Mouse (Mus musculus) embryo, embryonic 9.5 days (tissue): Measurements from ENCODE around the gene Nxf2.
"Not testable (repeated sequence)": the region's sequence is repeated elsewhere in the genome, so short reads cannot be mapped to it uniquely, and the experiment has no call there.

Experiments
- DNase-seq: peaks from one replicate; pipeline ENCODE4 v3.0.0-alpha.2; 2017; ENCODE audit errors: extremely low spot score

Gene Nxf2

DNA sequence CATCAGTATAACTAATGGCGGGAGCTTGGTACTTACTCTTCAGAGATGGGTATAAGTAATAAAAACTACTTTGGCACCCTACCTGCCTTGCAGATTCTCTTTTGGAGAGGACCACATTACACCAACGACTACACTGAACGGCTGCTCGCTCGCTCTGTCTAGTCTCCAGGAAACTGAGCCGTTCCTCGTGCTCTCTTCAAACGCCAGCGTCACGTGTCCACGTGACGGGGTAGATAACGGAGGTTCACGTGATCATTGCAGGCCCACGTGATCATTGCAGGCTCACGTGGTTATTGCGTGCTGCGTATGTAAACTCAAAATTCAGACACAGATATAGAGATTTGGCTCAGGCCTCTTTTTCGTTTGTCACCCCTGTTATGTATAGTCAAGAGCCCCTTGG is at the start of gene Nxf2:
Nxf2 (minus strand) TSS at position 209 of the 400 bp plus-strand sequence.
- DNase-seq = no peak

- peak; percentile 9 for DNase-seq
Measured at GRCm38 (mm10) chrX:135011381-135011780, 46.8 kb upstream of the Nxf2 start.

GRCm38 (mm10) chrX:135009471-135009815 is 44.9 kb upstream of the Nxf2 start:
- DNase-seq = no peak

GRCm38 (mm10) chrX:135008720-135009470 is 44.3 kb upstream of the Nxf2 start, which contains the start of gene Zmat1:
TSS of gene Zmat1 (minus strand) at chrX:135009209.
- DNase-seq = peak; percentile 74

DNA sequence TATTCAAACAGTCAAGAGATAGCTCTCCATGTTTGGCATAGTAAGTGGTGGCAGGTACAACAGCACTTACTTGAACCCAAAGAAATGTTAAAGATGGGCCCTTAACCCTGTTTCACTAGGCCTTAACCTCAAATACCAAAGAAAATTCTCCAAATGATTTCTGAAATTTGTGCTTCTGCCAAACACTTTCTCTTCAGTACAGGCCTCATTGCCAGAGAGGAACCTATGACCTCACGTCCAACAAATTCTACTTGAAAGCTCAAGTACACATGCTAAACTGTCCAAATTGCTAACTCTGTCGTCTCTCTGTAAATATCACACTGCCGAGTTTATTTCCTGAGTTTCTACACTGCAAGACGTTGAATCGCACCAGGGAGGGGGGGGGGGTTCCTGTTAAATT is 43.5 kb upstream of the Nxf2 start:
- DNase-seq = no peak

GRCm38 (mm10) chrX:134963305-134964094 is 1.1 kb downstream of the Nxf2 start:
- DNase-seq = peak; percentile 64

GRCm38 (mm10) chrX:134930361-134930760 is 34.2 kb downstream of the Nxf2 start:
- DNase-seq = peak; percentile 11

GRCm38 (mm10) chrX:134929927-134930326 is 34.6 kb downstream of the Nxf2 start:
- DNase-seq = no peak

GRCm38 (mm10) chrX:134925058-134925457 is 39.5 kb downstream of the Nxf2 start:
- peak; percentile 7 for DNase-seq

GRCm38 (mm10) chrX:134923675-134924424 is 40.7 kb downstream of the Nxf2 start:
- DNase-seq = no peak

DNA sequence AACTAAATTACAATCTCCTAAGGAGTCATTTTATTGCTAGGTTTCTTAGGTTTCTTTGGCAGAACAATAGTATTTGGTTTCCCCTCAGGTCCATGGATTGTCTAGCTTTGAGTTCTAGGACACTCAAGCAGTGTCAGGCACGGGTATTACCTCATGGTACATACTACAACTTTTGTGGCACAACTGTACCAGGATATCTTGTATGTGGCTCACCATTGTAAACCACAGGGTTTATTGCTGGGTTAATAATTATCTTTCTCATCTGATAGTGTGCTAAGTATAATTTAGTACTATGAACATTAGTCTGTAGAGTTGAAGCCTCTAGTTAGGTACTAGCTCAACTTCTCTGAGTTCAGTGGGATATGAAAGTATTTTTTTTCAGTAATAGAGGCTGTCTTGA is 45.3 kb downstream of the Nxf2 start:
- DNase-seq = no peak

GRCm38 (mm10) chrX:134915745-134916144 is 48.8 kb downstream of the Nxf2 start:
- DNase-seq = no peak

- DNase-seq = not testable (repeated sequence)
Measured at GRCm38 (mm10) chrX:134915315-134915714, 49.2 kb downstream of the Nxf2 start.

DNA sequence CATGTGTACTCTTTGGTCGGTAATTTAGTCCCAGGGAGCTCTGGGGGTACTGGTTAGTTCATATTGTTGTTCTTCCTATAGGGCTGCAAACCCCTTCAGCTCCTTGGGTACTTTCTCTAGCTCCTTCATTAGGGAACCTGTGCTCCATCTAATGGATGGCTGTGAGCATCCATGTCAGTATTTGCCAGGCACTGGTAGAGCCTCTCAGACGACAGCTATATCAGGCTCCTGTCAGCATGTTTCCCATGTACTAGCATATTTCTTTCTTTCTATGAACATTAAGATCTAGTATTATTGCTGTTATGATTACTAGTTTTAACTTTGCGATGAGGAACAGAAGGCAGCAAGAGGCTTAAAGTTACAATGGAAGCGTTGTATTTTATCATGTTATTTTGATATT is 49.7 kb downstream of the Nxf2 start:
- DNase-seq = no peak

- peak; percentile 9 for DNase-seq
Measured at GRCm38 (mm10) chrX:134913234-134913936, 51.2 kb downstream of the Nxf2 start.

DNA sequence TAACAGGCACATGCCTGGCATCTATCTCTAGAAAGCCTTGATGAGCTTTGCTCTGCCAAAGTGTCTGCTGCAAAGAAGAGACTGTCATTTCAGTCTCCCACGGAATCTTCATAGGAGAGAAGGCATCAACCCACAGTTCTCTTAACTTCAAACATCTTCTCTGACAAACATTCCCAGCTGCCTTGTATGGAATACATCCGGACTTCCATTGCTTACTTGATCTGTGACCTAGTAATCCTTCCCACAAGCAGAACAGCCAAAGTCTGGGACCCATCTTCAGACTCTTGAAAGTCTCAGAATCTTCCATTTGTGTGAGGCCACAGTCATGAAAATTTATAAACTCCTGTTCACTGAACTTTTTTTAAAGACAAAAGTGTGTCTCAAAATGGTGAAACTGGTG is 51.7 kb downstream of the Nxf2 start:
- DNase-seq = no peak

DNA sequence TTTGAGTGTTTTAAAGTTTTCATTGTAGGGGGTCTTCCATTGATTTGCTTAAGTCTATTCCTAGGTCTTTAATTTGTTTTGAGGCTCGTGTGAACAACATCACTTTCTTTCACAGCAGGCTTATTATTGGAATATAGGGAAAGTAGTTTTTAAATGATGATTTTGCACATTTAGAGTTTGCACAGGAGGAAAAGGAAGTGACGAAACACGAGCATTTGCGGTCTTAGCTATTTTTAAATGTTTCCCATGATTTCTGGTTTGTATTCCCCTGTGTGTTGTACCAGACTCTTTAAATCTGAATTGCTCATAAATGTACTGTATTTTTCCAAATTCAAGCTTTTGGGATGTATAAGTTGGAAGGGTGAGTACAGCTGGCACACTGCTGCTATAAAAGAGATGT is 54.2 kb downstream of the Nxf2 start:
- no peak for DNase-seq
